Mouse (Mus musculus) natural killer cell, adult 2 months (primary cell): ENCODE data around the gene Gm10230.
"Not testable (repeated sequence)": the region's sequence is repeated elsewhere in the genome, so short reads cannot be mapped to it uniquely, and the experiment has no call there.

Source experiments
- DNase-seq, 2 experiments: peaks; one replicate each; pipeline ENCODE4 v3.0.0; 2022; ENCODE audit warnings: low spot score in 2 of 2

Gm10230 gene

GRCm38 (mm10) chrX:27494782-27495181 lies at the start of gene Gm10230:
TSS of gene Gm10230 (minus strand) at chrX:27494882.
- not testable (repeated sequence) for DNase-seq
